Mouse (Mus musculus) cerebellum, postnatal 25 days (tissue): ENCODE results near the gene Chd1.
A peak's percentile ranks its signal among the peaks of the same experiment; 100 is the strongest.
"Not testable (repeated sequence)": the region's sequence is repeated elsewhere in the genome, so short reads cannot be mapped to it uniquely, and the experiment has no call there.

ENCODE experiments used
- DNase-seq, 2 experiments: peaks; one replicate each; pipeline ENCODE4 v3.0.0; 2021; ENCODE audit warnings: mixed read lengths in 2 of 2

The Chd1 gene

DNA sequence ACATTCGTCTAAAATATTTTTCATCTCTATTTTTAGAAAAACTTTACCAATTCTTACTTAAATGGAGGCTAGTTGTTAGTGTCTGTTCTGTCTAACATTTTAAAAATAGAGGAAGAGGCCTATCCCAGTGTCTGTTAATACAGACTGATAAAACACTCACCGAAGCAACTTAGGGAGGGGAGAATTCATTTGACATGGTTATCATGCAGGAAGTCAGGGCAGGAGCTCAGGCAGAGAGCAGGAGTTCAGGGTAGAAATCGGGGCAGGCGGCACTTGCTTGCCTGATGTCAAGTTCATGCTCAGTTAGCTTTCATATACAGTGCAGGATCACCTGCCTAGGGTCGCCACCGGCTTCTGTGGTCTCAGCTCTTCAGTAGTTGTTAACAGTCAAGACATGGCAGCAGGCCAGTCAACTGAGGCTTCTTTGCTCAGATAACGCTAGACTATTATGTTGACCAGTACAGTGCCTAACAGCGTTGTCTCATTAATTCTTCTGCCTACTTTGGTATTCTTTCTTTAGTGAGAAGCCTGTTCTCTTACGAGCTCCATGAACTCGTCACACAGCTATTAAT lies 32.7 kb downstream of the Chd1 start:
- no peak for DNase-seq

DNA sequence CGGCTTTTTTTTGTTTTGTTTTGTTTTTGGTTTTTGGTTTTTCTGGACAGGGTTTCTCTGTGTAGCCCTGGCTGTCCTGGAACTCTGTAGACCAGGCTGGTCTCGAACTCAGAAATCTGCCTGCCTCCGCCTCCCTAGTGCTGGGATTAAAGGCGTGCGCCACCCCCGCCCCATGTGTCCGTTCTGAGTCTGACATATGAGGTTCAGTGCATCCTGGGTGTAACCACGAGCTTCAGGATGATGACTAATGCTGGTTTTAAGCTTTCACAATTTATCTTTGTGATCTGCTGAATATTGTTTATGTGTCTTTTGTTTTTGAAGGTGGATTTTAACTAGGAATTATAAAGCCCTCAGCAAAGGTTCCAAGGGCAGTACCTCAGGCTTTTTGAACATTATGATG lies 37.1 kb downstream of the Chd1 start:
- no peak for DNase-seq

DNA sequence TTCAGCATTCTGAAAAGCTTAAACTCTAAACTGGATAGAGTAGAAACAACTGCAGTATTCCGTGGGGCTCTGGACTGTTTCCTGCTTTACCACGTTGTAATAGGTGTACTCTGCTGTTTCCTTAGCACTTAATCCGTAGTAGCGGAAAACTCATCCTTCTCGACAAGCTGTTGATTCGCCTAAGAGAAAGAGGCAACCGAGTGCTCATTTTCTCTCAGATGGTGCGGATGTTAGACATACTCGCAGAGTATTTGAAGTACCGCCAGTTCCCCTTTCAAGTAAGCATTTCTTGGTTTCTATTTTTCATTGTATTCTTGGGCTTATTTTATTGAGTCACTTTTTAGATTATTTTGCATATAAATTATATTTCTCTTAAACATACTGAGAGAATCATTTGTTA lies 38.2 kb downstream of the Chd1 start:
- no peak for DNase-seq

DNA sequence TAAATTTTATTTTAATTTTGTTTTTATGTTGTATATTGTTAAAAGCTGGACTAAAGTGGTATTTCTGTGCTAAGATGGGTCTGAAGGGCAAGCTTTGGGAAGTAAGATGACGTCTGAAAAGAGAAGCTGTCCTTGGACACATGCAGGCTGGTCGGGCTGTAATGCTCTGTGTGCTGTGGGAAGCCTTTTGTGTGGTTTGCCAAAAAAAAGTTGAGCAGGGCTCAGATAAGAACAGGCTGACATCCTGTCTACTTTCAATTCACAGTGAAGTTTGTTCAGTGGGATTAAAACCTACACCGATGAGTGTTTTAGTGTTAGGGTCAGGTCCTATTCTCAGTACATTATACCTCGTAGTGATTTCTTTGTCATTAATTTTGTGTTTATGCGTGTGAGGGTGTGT lies 38.6 kb downstream of the Chd1 start:
- DNase-seq: no peak

DNA sequence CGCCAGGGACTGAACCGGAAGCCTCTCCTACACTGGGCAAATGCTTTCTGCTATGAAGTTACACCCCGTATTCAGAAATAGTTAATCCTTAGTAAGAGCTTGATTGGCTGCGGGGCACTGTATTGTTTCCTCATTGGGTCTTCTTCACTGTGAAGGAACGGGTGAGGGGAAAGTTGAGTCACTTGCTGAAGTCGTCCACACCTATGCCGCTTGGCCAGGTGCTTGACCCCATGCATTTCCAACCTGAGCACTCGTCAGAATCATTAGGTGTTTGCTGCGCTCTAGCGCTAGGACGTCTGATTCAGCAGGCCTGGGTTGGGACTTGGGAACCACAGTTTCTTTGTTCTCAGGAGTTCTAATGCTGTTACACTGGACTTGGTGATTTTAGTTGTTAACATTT lies 41.9 kb downstream of the Chd1 start:
- no peak for DNase-seq

DNA sequence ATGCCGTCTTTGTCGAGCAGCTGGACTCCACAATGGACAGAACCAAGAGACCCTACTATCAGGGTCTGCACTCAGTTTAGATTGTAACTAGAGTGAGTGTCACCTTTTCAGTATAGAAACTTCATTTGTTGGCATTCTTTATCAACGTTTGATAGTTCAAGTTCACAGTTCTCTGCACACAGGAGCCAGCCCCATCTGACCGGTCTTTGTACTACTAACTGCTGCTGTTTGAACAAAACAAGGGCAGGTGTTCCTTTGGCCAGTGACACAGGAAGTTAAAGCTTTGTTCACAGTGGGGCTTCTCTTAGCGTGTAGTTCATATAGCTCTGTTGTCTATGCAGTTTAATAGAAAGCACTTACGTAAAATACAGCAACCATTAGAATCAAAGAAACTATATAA lies 43.3 kb downstream of the Chd1 start:
- no peak for DNase-seq

DNA sequence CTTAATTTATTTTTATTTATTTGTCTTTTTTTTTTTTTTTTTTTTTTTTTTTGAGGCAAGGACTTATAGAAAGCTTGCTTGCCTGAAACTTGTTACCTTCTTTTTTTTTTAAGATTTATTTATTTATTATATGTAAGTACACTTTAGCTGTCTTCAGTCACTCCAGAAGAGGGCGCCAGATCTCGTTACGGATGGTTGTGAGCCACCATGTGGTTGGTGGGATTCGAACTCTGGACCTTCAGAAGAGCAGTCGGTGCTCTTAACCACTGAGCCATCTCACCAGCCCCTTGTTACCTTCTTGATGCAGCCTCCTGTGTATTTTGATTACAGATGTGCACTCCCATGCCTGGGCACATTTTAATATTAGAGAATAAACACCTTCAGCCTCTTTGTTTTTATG lies 46.5 kb downstream of the Chd1 start:
- DNase-seq: not testable (repeated sequence)

DNA sequence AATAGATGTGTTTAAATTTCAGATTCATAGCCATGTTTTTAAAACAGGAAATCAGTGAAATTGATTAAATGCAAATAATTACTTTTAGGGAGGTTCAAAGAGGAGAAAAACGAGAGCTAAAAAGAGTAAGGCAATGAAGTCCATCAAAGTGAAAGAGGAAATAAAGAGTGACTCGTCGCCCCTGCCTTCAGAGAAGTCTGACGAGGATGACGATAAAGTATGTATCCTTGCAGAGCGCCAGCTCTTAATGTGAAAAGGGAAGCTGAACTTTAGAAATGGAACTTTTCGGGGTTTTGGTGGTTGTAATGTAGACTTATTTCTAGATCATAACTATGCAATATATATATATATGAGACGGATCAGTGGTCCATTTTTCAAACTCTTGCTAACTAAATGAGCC lies 56.4 kb downstream of the Chd1 start:
- no peak for DNase-seq

DNA sequence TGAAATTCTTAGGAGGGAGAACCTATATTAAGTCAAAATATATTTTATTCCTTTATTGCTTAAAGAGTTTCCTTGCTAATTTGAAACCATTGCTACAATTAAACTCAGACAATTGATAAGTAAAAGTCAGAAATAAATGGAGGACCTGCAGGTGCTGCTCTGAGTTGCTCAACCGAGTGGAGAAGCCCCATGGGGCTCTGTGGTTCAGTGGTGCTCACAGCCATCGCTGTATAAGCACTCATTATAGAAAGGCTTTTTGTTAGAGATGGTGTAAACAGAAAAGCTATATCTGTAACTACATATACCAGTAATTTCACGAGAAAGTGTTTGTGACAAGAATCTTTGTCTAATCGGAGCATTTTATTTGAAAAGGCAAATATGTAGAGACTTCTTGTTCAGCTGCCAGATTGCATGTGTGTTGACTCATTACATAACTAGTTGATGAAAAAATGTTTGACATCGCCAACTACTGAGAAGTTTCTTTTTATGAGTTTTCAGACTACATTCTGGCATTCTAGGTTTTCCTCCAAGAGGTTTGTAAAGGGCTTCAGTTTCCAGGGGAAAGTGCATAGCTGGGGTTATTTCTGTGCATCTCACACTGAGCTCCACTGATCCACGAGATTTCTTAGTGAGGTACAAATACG lies 64.4 kb downstream of the Chd1 start:
- DNase-seq: no peak

DNA sequence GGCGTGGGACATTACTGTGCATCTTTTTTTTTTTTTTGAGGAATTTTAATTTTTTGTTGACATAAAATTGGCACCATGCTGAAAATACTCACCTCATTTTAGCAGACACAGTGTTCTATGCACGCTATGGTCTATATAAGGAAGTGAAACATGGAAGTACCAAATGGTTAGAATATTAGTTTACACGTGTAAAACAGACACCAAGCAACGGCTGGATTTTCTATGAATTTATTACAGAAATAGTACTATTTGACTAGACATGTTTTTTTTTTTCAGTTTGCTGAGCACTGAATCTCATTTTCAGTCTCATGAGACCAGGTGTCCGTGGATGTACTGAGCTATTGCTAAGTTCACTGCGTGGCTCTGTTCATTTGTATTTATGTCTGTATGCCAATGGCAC lies 69.2 kb downstream of the Chd1 start:
- no peak for DNase-seq

DNA sequence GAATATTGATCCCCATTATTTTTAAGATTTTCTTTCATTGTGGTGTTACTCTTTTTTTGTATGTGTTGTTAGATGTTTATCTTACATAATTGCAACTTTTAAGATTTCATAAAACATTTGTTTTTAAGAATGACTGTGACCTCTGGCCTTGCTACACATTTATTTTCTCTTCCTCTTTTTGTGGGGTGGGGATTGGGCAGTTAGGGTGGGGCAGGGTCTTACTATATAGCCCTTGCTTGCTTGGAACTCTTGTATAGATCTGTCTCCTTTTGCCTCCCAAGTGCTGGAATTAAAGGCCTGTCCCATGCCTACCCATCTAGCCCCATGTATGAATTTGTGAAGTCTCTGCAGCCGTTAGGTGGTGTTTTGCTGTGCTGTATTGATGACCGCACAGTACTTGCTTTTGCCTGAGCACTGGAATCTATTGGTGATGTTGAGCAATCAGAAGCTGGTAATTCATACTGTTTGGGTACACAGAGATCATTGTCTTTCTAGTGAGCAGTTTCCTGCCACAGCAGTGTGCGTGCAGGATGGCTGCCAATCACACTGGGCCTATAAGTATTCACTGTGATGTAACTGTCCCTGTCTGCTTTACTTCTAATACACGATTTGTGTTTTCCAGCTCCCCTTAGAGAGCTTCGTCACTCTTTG lies 69.9 kb downstream of the Chd1 start:
- no peak for DNase-seq

DNA sequence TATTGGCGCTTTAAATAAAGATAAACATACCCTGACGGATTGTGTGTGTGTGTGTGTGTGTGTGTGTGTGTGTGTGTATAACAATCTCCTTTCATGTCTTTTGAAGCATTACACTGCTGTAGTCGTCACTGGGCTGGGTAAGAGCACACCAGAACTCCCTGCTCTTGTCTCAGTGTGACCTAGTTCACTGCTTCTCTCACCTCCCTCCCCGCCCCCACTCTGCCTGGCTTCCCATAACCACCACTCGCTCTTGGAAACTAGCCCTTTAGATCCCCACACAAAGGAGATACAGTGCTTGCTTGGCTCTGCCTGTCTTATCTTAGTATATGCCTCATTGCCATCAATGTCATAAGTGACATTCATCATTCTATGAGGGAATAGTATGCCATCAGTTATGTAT lies 71.6 kb downstream of the Chd1 start:
- DNase-seq: no peak

DNA sequence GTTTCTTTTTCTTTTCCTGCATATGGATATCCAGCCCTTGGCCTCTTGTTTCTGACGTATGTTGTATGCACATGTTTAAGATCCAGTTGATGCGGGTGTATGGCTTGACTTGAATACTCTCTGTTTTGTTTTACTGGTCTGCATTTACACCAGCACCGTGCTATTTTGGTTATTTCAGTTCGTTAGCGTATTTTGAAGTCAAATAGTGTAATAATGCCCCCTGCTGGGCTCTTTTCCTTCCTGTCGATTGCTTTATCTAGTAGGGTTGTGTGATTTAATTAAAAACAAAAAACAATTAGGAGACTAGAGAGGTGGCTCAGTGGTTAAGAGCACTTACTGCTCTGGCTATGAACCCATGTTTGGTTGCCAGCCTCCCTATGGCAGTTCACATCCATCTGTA lies 73.2 kb downstream of the Chd1 start:
- no peak for DNase-seq

DNA sequence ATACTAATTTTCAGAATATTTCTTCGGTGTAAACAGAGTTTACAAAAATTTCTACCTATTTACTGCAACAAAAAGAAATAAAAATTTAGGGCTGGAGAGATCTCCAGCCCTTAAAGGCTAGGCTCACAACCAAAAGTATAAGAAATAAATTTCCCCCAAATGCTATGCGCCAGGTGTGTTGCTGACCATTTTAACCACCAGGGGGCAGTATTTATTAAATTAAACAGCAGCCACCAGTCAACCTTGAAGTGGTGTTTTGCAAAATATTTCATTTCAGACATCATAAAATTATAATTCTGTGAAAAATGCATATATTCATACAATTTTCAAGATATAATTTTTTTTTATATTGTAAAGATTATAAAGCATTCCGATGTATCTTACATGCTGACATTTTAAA lies 82.3 kb downstream of the Chd1 start:
- DNase-seq: peak; percentile 26 to 55

DNA sequence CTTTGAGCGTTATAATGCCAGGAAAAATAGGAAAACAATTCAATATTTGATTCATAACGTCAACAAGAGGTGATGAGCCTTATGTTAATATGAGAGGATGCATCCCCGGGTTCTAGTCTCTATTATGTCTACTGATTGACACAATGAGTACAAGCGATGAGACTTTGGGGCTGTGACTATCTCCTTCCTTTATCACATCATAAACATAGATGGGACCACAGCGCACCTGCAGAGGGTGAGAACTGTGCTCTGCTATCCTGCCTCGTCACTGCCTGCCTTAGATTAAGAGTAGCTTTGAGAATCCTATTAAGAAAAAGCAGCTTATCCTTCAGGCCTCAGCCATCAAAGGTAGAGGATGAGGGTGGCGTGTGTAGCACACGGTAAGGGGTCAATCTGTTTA lies 85.9 kb downstream of the Chd1 start:
- no peak for DNase-seq

DNA sequence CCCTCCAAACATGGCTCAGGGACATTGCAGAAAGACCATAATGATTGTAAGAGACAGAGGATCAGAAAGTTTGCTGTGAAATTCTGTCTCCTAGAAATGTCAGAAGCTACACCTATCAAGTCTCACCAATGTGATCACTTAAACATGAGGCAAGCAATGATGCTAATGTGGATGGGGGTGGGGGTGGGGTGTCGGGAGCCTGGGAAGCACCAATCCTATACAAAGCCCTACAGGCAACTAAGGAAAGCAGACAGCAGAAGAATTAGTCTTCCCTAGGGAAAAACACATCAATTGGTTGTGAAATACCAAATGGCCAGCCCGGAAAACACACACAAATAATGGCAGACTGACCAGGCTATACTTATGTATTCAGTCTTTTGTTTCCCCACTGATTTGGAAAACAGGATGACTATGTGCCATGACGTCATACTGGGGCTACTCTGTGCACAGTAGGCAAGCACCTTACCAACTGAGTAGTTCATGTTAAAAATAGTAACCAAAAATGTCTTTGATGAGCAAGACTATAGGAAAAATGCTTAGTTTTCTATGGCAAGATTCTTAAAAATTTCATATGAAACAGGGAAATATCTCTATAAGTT lies 94.5 kb downstream of the Chd1 start:
- DNase-seq: no peak

DNA sequence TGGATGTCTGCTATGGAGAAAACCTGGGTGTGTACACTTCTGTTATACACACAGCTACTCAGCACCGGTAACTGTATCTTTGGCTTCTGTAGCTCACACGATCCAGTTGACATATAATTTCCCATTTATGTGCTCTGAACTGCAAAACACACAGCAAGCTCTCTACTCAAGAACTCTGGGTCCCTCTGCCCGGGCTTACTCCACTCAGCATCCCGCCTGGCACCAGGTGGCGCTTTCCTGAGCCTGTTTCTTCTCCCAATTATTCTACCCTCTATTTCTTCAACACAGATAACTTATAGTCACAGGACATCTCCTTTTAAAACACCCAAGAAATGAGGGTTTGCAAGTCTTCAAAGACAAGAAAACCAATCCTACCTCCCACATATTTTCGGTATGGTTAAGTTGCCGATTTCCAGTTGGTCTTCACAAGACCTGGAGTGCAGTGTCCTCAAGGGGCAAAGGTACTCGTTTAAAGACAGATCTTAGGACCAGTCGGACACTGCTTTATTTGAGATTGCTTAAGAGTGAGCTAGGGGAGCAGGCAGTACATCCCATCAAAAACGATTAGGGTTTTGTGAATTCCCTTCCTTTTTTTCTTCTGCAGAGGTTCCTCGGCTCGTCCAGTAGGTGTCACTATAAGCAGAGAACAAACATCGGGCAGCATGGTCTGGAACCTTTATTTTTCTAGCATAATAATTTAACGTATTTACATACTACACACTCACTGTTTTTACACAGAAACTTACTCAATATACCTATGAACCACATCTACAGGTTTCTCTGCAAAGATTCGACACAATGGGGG lies 99.4 kb downstream of the Chd1 start:
- DNase-seq: peak in 1 of 2 experiments; percentile 49

DNA sequence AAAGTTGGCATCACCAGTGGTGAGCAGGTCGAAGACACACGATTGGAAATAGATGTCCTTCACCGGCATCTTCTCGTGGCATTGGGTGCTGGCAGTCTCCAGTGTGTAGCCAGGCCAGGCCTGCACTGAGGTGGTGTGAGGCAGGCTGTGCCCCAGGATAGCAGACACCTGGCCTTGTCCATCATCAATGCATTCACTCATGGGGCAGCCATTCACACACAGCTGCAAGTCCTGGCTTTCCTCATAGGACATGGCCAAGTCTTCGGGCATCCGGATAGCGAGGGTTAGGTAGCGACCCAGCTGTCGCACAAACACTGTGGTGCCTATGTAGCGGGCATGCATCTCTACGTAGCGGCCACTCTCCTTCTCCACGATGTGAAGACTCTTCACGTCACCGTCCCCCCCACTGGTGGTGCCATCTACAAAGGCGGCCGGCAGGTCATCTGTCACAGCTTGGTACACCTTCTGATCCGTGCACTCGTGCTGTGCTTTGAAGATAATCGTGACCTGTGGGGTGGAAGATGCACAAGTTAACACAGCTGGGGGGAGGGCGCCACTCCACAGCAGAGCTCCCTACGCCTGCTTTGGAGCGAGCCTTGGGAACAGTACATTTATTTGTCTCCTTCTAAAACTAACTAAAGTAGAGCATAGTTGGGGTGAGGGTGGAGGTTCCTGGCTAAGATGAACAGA lies 102.7 kb downstream of the Chd1 start:
- DNase-seq: no peak

DNA sequence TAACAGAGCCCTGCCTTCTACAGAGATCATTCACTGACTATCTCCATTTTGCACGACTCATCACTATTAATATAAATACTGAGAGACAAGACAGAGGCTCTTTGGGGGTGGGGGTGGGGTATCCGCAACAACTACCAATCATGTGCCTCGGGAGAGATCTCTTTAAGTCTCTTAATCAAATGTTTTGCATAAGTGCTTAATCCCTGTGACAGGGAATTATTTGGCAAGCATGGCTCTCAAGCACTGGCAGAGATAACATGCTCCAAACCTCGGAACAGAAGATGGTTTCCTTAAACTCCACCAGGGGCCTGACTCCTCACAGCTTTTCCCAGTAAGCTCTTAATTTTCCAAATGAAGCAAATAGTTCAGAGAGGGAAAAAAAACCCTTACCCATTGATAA lies 103.2 kb downstream of the Chd1 start:
- no peak for DNase-seq

DNA sequence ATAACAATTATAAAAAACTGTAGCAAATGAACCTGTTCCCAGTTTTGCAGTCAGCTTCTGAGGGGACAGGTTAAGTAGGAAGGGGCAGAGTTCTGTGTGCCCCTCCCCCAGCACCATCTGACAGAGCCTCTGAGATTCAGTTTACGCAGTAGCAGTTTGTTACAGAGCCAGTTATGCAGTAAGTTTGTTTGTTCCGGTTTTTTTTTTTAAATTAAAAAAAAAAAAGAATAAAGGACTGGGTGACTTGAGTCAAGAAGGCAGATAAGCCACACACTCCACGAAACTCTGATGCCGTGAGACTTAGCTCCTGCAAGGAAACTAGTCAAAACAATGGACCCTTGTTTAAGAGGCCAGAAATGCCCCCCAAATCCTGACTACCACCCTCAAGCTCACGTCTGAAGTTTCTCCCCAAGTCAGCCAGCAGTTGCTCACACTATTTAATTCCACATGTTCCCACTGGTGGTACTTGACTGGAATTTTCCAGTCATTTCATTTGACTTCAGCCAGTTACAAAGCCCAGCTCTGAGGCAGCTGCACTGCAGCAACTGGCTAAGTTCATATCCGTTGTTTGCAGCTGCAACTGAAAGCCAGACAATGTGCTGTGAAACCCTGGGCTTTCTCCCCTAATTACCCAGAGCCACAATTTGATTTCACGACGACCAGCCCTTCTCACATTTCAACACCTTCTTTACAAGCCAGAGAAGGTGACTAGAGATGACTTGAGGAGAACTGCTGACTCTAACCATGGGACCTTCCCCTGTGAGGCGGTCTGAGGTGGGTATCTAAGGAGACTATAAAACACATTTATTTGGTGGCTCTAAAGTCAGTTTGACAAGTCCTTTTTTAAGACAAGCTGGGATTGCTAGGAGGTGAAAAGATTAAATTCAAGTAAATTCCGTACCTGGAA lies 104.0 kb downstream of the Chd1 start:
- DNase-seq: no peak

DNA sequence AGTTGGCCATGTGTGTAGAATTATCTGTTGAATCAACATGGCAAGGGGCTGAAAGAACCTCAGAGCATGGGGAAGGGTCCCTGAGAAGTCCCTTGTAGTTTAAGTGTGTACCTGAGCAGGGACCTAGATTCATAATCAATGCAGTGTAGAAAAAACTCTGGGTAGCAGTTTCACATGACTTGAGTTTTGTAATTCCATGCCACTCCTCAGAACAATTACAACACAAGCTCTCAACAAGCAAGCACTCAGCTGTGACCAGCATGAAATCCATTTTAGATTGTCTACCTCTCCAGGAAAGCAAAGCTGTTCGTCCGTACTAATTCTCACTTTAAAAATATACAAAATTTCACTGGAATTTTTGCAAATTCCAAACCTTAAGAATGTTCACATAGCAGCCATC lies 105.2 kb downstream of the Chd1 start:
- no peak for DNase-seq
